Mouse (Mus musculus) macrophage (primary cell): Measurements from ENCODE around the gene Nrsn2. TPM values are rescaled to one million over a fixed set of nuclear protein-coding genes. Genes with fewer than 3 reads are reported as not detected.

Experiments
- H3K27ac ChIP-seq: fragments of 350-480 bp; formaldehyde crosslinking; 2 replicates; pipeline ENCODE4 v1.9.0; 2021
- H3K36me3 ChIP-seq: fragments of 350-480 bp; formaldehyde crosslinking; 2 replicates; pipeline ENCODE4 v1.9.0; 2021; ENCODE audit errors: inconsistent target
- H3K4me3 ChIP-seq: fragments of 350-480 bp; formaldehyde crosslinking; 2 replicates; pipeline ENCODE4 v1.9.0; 2021; ENCODE audit errors: inconsistent target
- H3K79me2 ChIP-seq: fragments of 350-480 bp; formaldehyde crosslinking; 2 replicates; pipeline ENCODE4 v1.9.0; 2021; ENCODE audit errors: inconsistent target
- WGBS: methylation state at CpG from one replicate; pipeline ENCODE4 v1.1.7; 2026; ENCODE audit warnings: inconsistent platforms; ENCODE audit not compliant: missing documents; 5-methylcytosine and 5-hydroxymethylcytosine counted together
- polyA plus RNA-seq: library from polyadenylated mRNA; stranded (reverse); fragments of 250-400 nt; gene quantifications from 3 replicates; pipeline ENCODE4 v1.2.4, GENCODE M21; 2018; ENCODE audit warnings: inconsistent platforms

Gene Nrsn2
- polyA plus RNA-seq, 1 experiment from 2014 or later, result not detected

GRCm38 (mm10) chr2:152343329-152344213 is 32.9 kb downstream of the Nrsn2 start, which contains the start of gene Trib3:
TSS of gene Trib3 (minus strand) at chr2:152344032.
- Histone ChIP-seq H3K36me3 (no peaks in the 10 kb centered on the region), H3K4me3 (peak within 1 kb of the TSS; percentile 44), H3K79me2 (no peaks in the 10 kb centered on the region), H3K27ac (peak within 1 kb of the TSS; percentile 63)
- WGBS, result 3% methylated on average over 47 of the region's 52 CpGs

- WGBS, result 93% methylated on average over 22 of the region's 22 CpGs
- Histone ChIP-seq H3K79me2 (no peaks in the 10 kb centered on the region), H3K4me3 (no peak overlapping the region), H3K27ac (no peak overlapping the region), H3K36me3 (no peaks in the 10 kb centered on the region)
Observed at GRCm38 (mm10) chr2:152339631-152340179, 36.7 kb downstream of the Nrsn2 start.

GRCm38 (mm10) chr2:152338319-152338718 is 38.1 kb downstream of the Nrsn2 start:
- Histone ChIP-seq H3K27ac (no peak overlapping the region), H3K4me3 (no peak overlapping the region), H3K79me2 (no peaks in the 10 kb centered on the region), H3K36me3 (no peaks in the 10 kb centered on the region)
- WGBS, result 92% methylated on average over 13 of the region's 13 CpGs

- no peaks in the 10 kb centered on the region for H3K36me3 ChIP-seq
- WGBS, result 95% methylated on average over 11 of the region's 11 CpGs
- H3K27ac ChIP-seq, result no peak overlapping the region
- no peaks in the 10 kb centered on the region for H3K79me2 ChIP-seq
- H3K4me3 ChIP-seq, result no peak overlapping the region
Observed at GRCm38 (mm10) chr2:152337591-152338212, 38.7 kb downstream of the Nrsn2 start.

GRCm38 (mm10) chr2:152336856-152337255 is 39.6 kb downstream of the Nrsn2 start:
- Histone ChIP-seq H3K4me3 (no peak overlapping the region), H3K79me2 (peaks cover 2% of the 10 kb centered on the region), H3K27ac (no peak overlapping the region), H3K36me3 (no peaks in the 10 kb centered on the region)
- WGBS, result 100% methylated on average over 1 of the region's 1 CpGs

- H3K36me3 ChIP-seq, result no peaks in the 10 kb centered on the region
- peaks cover 17% of the 10 kb centered on the region for H3K79me2 ChIP-seq
- H3K27ac ChIP-seq, result no peak overlapping the region
- H3K4me3 ChIP-seq, result no peak overlapping the region
- 25% methylated on average over 11 of the region's 11 CpGs for WGBS
Observed at GRCm38 (mm10) chr2:152335289-152335820, 41.1 kb downstream of the Nrsn2 start.

- no peak overlapping the region for H3K27ac ChIP-seq
- no peak overlapping the region for H3K4me3 ChIP-seq
- H3K79me2 ChIP-seq, result peaks cover 33% of the 10 kb centered on the region
- WGBS, result 74% methylated on average over 2 of the region's 4 CpGs
- H3K36me3 ChIP-seq, result 0 out of 2 replicates have a peak, but pooled peaks cover 6% of the 10 kb centered on the region
Observed at GRCm38 (mm10) chr2:152333345-152334006, 43.0 kb downstream of the Nrsn2 start.

GRCm38 (mm10) chr2:152332101-152332825 is 44.2 kb downstream of the Nrsn2 start, which contains the start of gene Rbck1:
TSS of gene Rbck1 (minus strand) at chr2:152332653.
- 1% methylated on average over 52 of the region's 54 CpGs for WGBS
- Histone ChIP-seq H3K79me2 (peaks cover 34% of the 10 kb centered on the region), H3K4me3 (peak within 1 kb of the TSS; percentile 86), H3K27ac (peak within 1 kb of the TSS; percentile 93), H3K36me3 (peaks cover 15% of the 10 kb centered on the region; the same call in 1 of the 2 replicates)

- H3K4me3 ChIP-seq, result peak overlapping the region; percentile 86
Observed at GRCm38 (mm10) chr2:152330858-152331423, 45.5 kb downstream of the Nrsn2 start.

GRCm38 (mm10) chr2:152327980-152328379 is 48.5 kb downstream of the Nrsn2 start:
- peaks cover 57% of the 10 kb centered on the region for H3K36me3 ChIP-seq
- no peak overlapping the region for H3K27ac ChIP-seq
- 88% methylated on average over 5 of the region's 5 CpGs for WGBS
- H3K4me3 ChIP-seq, result no peak overlapping the region
- peaks cover 34% of the 10 kb centered on the region for H3K79me2 ChIP-seq

More at GRCm38 (mm10) chr2:152330858-152331423, 45.5 kb downstream of the Nrsn2 start:
- Histone ChIP-seq H3K79me2 (peaks cover 34% of the 10 kb centered on the region), H3K27ac (no peak overlapping the region), H3K36me3 (peaks cover 28% of the 10 kb centered on the region; the same call in 1 of the 2 replicates)
- WGBS, result 45% methylated on average over 7 of the region's 7 CpGs

- no peak overlapping the region for H3K27ac ChIP-seq
- WGBS, result 94% methylated on average over 7 of the region's 8 CpGs
- H3K36me3 ChIP-seq, result peaks cover 70% of the 10 kb centered on the region
- peaks cover 30% of the 10 kb centered on the region for H3K79me2 ChIP-seq
- no peak overlapping the region for H3K4me3 ChIP-seq
Observed at GRCm38 (mm10) chr2:152326654-152327053, 49.8 kb downstream of the Nrsn2 start.

- WGBS, result 96% methylated on average over 13 of the region's 13 CpGs
- Histone ChIP-seq H3K27ac (no peak overlapping the region), H3K4me3 (no peak overlapping the region), H3K36me3 (peaks cover 75% of the 10 kb centered on the region), H3K79me2 (peaks cover 25% of the 10 kb centered on the region)
Observed at GRCm38 (mm10) chr2:152326157-152326556, 50.3 kb downstream of the Nrsn2 start.

- Histone ChIP-seq H3K27ac (no peak overlapping the region), H3K36me3 (peaks cover 83% of the 10 kb centered on the region), H3K79me2 (peaks cover 12% of the 10 kb centered on the region; the same call in 1 of the 2 replicates), H3K4me3 (no peak overlapping the region)
- 94% methylated on average over 3 of the region's 3 CpGs for WGBS
Observed at GRCm38 (mm10) chr2:152324842-152325241, 51.6 kb downstream of the Nrsn2 start.
